Mouse (Mus musculus) yolk sac, embryonic 10.5 days (tissue): ENCODE measurements around the gene Snx20.

ENCODE experiments used
- DNase-seq: peaks from one replicate; pipeline ENCODE4 v3.0.0-alpha.2; 2017; ENCODE audit warnings: low spot score

Snx20 gene

DNA sequence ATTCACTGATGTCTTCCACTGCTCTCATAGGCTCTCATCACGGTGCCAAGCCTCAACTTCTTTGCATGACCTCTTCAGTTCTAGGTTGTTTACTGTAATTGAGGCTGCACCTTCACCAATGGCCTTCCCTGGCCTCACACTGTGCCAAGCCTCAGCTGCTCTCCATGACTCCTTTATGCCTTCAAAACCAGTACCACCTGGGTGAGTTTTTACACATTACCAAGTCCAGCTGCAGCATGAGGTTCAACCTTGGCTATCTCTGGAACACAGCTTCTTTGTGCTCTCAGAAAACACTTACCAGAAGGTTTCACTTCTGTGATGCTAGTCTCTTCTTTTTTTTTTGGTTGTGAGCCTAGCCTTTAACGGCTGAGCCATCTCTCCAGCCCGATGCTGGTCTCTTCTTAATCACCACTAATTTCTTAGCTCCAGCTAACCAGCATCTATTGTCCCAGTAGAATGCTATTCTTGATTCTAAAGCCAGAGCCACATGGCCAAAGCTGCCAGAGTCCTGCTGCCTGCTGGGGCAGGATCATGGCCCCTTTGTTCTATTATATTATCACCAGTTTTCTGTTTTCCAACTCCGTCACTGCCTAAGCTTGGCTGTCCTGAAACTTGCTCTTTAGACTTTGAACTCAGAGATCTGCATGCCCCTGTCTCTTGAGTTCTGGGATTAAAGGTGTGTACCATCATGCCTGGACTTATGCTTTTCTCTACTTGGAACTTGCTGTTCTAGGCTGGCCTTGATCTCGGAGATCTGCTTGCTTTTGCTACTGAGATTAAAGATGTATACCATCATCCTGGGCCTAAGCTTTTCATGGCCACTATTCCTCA lies 7.0 kb upstream of the Snx20 start:
- DNase-seq: peak; percentile 19

GRCm38 (mm10) chr8:88638908-88639307 lies 3.0 kb upstream of the Snx20 start:
- DNase-seq: no peak

GRCm38 (mm10) chr8:88637092-88638000 lies 1.4 kb upstream of the Snx20 start:
- no peak for DNase-seq

DNA sequence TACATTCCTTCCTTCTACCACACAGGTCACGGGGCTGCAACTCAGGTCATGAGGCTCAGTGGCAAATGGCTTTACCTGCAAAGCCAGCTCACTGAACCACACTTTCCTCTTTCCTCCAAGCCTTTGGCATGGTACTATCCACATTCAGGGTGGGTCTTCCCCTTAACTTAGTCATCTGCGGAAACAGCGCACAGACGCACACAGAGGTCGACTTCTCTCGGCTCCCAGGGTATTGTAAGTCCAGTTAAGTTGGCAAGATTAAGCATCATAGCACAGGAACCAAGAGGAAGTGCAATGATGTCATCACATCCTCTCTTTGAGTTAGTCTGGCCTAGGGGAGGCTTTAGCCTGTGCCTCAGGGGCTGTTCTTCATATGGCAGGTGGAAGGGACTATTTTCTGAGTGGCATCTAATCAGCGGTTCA lies 2.6 kb downstream of the Snx20 start:
- DNase-seq: no peak

DNA sequence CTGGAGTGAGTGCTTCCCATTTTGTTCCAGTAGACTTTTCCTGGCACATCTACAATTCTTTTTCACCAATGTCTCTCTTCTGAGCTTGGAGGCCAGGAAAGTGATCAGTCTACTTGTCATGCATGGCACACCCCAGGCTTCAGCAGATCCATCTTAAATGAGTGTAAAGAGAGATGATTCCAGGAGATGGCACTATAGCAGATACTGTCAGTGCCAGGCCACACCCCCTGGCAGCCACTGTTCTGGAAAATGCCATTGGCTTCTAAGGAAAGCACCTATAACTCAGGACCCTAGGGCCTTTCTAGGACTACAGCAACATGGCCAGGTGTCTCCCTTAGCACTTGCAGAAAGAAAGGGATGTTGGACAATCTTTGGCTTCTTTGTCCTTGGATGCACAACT lies 4.8 kb downstream of the Snx20 start:
- no peak for DNase-seq

GRCm38 (mm10) chr8:88630225-88630624 lies 5.7 kb downstream of the Snx20 start:
- no peak for DNase-seq

DNA sequence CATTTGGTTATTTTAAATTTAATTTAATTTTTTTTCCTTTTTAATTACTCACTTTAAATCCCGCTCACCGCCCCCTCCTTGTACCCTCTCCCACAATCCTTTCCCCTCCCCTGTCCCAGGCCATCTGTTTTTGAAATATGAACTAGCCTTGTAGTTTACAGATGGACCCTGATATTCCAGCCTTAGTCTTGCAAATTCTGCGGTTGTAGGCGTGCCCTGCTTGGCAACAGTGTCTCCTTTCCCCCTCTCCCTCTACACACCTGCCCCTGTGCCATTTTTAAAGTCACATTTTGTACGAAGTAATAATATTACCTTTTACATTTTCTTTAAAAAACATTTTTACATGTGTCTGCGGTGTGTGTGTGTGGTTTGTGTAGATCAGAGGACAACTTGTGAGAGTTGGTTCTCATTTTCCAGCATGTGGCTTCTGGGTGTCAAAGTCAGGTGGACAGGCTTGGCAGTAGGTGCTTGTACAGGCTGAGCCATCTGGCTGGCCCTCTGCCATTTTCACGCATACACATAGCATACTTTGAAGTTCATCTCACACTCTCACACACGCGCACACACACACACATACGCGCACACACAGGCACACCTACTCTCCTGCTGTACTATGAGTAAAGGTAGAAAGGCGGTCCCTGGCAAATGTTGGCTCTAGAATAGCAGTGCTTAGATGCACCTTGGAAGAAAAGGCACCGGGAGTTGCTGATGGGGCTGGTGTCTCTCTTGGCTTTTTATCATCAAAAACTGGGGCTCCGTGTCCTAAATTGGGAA lies 7.7 kb downstream of the Snx20 start:
- DNase-seq: no peak

GRCm38 (mm10) chr8:88627265-88627991 lies 8.5 kb downstream of the Snx20 start:
- DNase-seq: peak; percentile 61

GRCm38 (mm10) chr8:88626940-88627264 lies 9.0 kb downstream of the Snx20 start:
- no peak for DNase-seq

DNA sequence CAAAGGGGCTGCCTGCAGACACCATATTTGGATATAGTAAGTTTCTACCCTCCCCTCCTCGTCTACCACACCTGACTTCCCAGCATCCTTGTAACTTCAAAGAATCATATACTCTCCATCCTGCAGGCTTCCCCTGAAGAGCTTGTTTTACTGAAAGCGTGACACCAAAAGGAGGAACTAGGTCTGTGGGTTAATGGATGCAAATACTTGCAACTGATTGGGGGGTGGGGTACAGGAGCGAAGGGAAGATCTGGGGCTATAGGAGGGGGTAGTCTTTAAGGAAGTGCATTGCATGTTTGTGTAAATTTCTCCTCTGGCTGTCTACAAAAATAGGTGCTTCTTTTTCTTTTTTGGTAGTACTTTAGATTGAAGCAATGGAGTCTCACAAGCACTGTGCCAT lies 9.5 kb downstream of the Snx20 start:
- DNase-seq: no peak

DNA sequence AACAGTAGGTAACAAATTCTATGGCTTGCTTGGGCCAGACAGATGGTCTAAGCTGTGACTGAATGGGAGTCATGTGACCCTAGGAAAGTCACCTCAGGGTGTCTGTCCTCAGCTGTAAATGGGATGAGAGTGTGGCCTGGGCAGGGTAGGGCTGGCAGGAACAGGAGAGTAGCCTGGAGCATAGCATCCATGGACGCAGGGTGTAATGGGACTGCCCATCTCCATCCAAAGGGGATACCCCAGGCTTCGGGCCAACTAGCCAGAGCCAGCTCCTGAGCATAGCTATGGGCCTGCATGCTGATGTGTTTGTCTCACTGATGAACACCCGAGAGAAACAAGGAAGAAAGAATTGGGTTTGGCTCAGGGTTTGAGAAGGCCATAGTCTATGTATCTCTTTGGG lies 11.7 kb downstream of the Snx20 start:
- DNase-seq: no peak

GRCm38 (mm10) chr8:88623351-88623750 lies 12.6 kb downstream of the Snx20 start:
- DNase-seq: no peak

GRCm38 (mm10) chr8:88621408-88621807 lies 14.5 kb downstream of the Snx20 start:
- peak; percentile 54 for DNase-seq

DNA sequence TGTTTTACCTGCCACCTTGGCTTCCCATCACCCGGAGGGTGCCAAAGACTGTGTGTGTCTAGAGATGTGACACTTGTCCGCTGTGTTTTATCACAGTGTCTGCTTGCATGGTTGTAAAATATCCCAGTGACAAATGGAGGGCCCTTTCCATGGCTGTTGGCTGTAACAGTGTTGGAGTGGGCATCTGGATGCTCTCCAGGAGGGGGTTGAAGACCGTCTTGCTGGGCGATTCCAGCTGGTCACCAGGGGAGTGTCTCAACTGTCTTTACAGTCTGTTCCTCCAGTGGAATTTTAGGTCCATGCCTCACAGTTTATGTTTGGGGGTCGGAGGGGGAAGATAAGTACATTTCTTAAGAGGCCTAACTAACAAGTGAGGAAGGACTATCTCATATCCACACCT lies 15.0 kb downstream of the Snx20 start:
- no peak for DNase-seq

- DNase-seq: no peak
Observed at GRCm38 (mm10) chr8:88619513-88619912, 16.4 kb downstream of the Snx20 start.

GRCm38 (mm10) chr8:88618612-88619011 lies 17.3 kb downstream of the Snx20 start:
- no peak for DNase-seq

DNA sequence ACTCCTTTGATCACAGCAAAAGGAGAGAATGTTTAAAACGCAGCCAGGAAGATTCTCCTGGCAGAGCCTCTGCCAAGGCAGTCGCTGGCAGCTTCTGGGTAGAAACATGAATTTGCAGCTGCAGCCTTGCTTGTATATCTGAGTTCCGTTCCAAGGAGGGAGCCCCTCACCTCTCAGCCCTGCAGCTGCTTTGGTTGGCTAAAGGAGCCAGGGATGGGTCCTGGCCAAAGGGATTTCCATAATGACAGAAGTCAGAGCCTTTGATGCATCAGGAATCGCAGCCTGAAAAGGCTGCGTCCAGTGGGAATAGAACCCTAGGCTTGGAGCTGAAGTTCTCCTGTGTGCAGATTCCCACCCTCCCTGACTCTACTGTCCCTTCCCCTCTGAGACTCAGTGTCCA lies 20.9 kb downstream of the Snx20 start:
- no peak for DNase-seq

- DNase-seq: no peak
Observed at GRCm38 (mm10) chr8:88610271-88610670, 25.7 kb downstream of the Snx20 start.

GRCm38 (mm10) chr8:88609036-88609435 lies 26.9 kb downstream of the Snx20 start:
- no peak for DNase-seq

DNA sequence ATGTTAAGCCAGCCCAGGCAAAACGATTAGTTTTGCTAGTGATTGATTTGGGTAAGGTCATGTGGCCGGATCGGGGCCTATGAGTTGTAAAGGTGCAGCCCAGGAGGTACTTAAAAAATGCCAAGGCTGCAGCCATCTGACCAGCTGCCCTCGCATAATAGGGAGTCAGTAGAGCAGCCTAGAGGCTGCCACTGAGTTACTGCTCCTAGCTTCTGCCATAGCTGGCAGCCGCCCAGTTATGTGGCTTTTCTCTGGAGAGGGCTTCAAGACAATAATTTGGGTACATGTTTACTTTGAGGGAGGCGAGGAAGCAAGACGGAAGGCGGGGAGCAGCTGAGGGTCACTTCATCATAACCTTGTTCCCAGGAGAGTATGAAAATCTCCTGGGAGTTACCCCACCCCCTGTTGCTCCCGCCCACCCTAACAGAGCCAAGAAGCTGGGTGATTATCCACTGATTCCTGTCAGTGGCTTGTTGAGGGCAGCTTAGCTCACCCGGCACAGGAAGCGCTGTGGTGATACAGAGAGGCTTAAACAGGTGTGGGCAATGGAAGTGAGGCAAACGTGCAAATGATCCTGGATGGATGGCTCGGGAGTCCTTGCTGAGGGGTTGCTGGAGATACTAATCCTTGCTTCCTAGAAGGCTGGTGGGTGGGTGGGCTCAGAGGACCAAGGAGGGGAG lies 30.4 kb downstream of the Snx20 start:
- no peak for DNase-seq
